Mouse (Mus musculus): ENCODE data around the gene Acer2.
A peak's percentile ranks its signal among the peaks of the same experiment; 100 is the strongest.

Acer2 gene

GRCm38 (mm10) chr4:86957576-86958411 is 83.6 kb downstream of the Acer2 start:
- peak; percentile 17 for DNase-seq (ENCODE audit: low spot score)

DNA sequence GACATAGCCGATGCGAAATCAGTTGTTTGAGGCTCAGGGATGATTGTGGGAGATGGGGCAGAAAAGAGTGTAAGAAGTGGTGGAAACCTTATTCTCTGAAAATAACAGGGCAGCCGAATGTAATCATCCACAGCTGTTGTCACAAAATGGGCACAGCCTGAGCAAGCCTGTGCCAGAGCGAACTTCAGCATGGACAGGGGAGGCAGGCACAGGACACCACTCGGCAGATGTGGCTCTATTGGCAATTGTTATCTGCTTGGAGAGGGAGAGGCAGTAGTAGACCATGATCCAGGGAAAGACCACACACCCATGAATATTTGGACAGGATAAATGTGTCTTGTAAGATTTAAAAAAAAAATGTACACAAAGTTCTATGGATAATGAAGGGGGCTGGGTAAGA is 103.1 kb downstream of the Acer2 start:
- DNase-seq (ENCODE audit: low spot score): no peak

All from ovary, postnatal 36 days (tissue).